Mouse (Mus musculus) bone marrow macrophage, adult 2 months (primary cell): ENCODE results near the gene Msl1.

Source experiments
- CTCF ChIP-seq: IDR thresholded peaks from 2 replicates; pipeline ENCODE4 v1.5.1; 2012; ENCODE audit warnings: low read depth, mild to moderate bottlenecking, low read length, moderate library complexity
- POLR2A ChIP-seq: IDR thresholded peaks from 2 replicates; pipeline ENCODE4 v1.6.1; 2012; ENCODE audit warnings: mild to moderate bottlenecking, low read depth, low read length, borderline replicate concordance

DNA sequence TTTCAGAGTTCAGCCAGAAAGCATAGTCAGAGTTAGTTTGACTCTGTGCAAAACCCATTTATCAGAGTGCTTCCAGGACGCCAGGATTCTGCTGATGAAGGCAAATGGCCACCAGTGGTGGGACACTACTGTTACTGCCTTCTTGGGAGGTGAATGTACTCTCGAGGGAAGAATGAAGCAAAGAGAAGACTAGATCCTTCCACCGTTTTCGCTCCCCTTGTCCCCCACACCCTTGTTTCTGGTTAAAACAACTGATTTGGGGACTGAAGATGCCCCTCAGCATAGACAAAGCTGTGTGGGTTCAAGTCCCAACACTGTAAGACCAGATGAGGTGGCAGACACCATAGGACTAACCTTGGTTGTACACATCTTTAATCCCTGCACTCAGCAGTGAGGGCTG is 11.2 kb upstream of the Msl1 start:
- no peak for TF ChIP-seq POLR2A
- TF ChIP-seq CTCF, result no peak
